Mouse (Mus musculus) c-Kit-positive CD71-positive TER-119-positive erythroid progenitor cells, embryonic 14.5 days (primary cell): ENCODE data around the gene Mpzl3.

Experiments
- DNase-seq: peaks from one replicate; pipeline ENCODE4 v3.0.0-alpha.2; 2013; ENCODE audit warnings: low spot score

Gene Mpzl3

DNA sequence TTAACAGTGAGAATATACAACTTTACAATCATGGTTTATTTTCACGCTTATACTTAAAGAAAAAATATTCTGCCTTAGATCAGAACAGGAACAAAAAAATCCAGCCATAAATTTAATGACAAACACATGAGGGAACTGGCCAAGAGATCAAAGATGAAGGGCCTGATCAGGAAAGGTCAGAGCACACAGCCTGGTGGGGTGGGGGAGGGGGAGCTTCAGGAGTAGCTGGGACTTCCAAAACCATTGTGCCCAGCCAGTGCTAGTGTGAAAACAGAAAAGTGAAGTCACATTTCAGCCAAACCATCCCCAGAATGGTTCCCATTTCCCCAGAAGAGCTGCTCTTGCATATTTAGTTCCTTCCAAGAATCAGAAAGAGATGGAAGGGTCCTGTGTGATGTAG lies 47.5 kb downstream of the Mpzl3 start:
- DNase-seq, result no peak

DNA sequence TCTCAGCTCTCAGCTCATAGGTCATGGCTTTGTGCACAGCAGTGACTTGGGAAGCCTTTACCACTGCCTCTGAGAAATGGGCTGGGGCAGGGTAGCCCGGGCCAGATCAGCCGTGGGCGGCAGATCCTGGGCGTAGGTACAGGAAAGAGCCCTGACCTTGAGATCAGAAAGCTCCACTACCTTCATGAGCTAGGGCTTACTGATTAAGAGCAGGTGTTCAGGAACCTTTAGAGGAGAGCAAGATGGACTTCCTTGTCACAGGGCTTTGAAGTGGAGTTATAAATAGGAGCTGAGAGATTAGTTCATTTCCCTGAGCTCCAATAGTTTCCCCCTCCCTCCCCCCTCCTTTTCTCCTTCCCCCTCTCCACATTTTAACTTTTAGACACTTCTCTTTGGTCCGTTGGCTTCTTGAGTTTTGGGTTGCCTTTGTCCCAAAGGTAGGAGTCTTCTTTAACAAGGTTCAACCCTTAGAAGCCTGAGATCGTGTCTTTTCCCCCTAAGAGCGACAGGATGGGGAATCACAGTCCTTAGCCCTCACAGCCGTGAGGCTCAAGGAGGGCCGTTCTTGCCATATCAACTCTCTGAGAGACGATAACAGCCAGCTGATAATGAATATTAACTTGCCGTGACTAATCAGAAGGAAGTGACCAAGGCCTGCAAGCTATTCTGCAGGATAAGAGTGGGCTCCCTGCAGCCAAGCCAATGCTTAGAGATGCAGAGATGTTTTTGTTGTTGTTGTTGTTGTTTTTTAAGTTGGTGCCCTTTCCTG lies 48.4 kb downstream of the Mpzl3 start:
- DNase-seq, result no peak

DNA sequence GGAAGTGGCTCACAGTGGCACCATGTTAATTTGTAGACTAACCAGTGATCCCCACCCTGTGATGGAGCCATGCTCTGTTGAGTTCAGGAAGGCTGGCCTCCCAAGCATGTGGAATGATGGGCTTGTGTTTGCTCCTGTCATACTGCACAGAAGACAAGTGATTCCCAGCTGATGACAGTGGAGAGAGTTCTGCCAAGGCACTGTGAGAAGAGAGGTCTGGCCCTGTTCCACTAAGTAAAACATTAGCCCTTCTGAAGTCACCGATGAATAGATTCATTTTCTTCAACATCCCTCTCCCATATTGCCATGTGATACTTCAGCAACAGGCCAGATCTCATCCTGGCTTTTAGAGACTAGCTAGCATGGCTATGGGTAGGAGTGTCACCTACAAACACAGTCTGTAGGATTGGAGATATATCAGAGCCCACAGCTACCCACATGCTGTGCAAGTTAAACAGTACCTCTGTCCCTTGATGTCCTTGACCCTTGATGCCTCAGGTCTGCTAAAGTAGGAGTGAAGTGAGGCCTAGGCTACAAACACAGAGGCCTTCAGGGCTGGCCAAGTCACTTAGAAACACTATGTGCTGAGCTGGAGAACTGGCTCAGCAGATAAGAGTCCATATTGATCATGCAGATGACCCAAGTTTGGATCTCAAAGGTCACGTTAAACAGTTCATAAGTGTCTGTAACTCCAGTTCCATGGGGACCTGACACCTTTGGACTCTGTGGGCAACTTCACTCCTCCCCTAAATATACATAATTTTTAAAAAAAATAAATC lies 50.8 kb downstream of the Mpzl3 start:
- DNase-seq, result no peak

- DNase-seq, result no peak
Observed at GRCm38 (mm10) chr9:45115706-45116105, 60.7 kb downstream of the Mpzl3 start.

DNA sequence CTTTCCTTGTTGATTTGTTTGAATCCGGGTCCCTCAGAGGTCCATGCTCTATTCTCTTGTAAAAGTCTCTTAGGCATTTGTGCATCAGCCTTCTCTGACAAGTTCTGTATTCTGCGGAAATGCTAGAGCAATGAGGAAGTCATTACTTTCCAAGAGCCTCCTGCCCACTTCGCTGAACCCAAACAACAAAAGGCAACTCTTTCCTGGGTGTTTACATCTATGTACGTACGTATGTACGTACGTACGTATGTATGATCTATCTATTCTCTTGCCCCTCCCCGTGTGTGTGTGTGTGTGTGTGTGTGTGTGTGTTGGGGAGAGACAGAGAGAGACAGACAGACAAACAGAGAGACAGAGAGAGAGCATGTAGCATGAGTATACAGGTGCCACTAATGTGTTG lies 61.8 kb downstream of the Mpzl3 start:
- no peak for DNase-seq

DNA sequence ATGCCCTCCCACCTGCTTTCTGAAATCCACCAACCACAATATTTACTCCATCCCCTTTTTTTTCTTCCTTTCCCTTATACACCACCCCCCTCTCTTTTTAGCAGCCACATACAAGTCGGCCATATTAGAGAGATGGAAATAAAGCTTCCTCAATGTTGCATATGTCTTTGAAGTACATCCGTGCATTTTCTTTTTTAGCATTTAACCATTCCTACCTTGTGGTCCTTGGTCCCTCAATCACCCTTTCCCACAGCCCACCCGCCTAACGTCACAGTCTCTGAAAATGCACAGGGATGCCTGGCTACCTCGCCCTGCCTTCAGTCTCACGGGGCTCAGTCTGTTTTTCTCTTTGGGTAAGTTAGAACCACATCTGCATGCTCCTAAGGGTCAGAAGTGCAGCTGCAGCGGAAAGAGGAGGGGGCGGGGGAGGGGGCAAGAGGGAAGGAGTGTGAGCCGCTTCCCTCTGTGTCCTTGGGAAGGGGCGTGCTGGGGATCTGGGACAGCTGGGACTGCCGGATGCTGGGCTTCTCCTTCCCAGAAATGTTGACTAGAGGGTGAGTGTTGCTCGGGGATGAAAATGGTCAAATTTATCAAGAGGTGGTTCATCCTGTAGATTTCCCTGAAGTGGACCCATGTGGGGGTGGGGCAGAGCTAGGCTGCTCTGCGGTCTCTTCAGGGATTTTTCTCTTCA lies 62.9 kb downstream of the Mpzl3 start, which contains the start of gene Scn2b:
Gene Scn2b (plus strand): TSS at position 42 of the 691 bp plus-strand sequence.
- no peak for DNase-seq

DNA sequence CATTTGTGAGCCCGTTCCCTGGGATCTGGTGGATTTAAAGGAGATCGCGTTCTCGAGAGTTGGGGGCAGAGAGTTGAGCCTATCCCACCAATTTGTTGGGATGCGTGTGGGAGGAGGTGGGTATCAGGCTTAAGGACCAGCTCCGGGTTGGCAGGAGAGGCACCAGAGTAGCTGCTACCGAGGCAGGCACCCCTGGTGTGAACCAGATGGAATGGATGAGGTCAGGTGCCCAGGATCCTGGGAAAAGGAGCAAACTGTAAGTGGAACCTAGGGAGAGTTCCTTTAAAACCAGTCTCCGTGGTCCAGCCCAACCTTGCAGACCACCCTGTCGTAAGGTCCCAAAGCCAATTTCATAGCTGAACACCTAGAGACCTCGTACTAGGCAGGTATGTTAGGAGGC lies 63.6 kb downstream of the Mpzl3 start:
- DNase-seq, result no peak

- no peak for DNase-seq
Observed at GRCm38 (mm10) chr9:45119316-45119953, 64.4 kb downstream of the Mpzl3 start.

- DNase-seq, result no peak
Observed at GRCm38 (mm10) chr9:45119954-45120530, 65.1 kb downstream of the Mpzl3 start.

DNA sequence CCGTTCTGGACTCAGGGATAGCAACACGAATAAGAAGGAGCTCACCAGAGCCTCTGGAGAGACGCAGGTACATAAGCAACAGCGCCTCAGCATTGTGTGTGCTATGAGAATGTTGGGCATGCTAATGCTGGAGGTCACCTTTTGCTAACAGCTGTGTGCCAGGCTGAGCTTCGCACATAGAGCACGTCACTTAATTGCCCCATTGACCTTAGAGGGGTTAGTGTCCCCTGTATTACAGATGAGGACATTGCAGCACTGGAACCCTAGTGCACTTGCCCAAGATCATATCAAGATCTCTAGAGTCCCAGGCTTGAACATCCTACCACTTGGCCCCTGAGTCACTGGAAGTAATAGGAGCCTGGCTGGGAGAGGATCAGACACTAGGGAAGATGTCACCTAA lies 65.6 kb downstream of the Mpzl3 start:
- DNase-seq, result no peak

GRCm38 (mm10) chr9:45121001-45121400 lies 66.0 kb downstream of the Mpzl3 start:
- no peak for DNase-seq

GRCm38 (mm10) chr9:45121769-45122168 lies 66.8 kb downstream of the Mpzl3 start:
- peak; percentile 24 for DNase-seq

- no peak for DNase-seq
Observed at GRCm38 (mm10) chr9:45122209-45122761, 67.3 kb downstream of the Mpzl3 start.

- DNase-seq, result no peak
Observed at GRCm38 (mm10) chr9:45125211-45125610, 70.2 kb downstream of the Mpzl3 start.

GRCm38 (mm10) chr9:45126941-45127340 lies 72.0 kb downstream of the Mpzl3 start:
- no peak for DNase-seq
